Mouse (Mus musculus) gastrocnemius, postnatal 25 days (tissue): ENCODE measurements around the gene Atxn7l2. TPM values are rescaled to one million over a fixed set of nuclear protein-coding genes. Genes with fewer than 3 reads are reported as not detected.
"Not testable (repeated sequence)": the region's sequence is repeated elsewhere in the genome, so short reads cannot be mapped to it uniquely, and the experiment has no call there.

Experiments used
- DNase-seq: peaks from one replicate; pipeline ENCODE4 v3.0.0; 2022
- long read RNA-seq, 2 experiments: library from polyadenylated mRNA; stranded (forward); transcript quantifications; one replicate each; pipeline ENCODE4 v2.0.0; 2021
- total RNA-seq, 2 experiments: library from RNA; stranded (reverse); gene quantifications; 1 replicate in 1 of 2; 2 replicates in 1 of 2; pipeline ENCODE4 v1.2.3; 2021

Atxn7l2 gene
- 1 to 10 TPM; 6.1 to 6.5 TPM for total RNA-seq
- long read RNA-seq, experiment 1, partial matches to known transcripts = 6 of 7 reads
- long read RNA-seq, experiment 1, other reads (novel, unspliced or antisense) = 0 of 7 reads
- long read RNA-seq, experiment 2, partial matches to known transcripts = 2 of 6 reads
- long read RNA-seq, experiment 2, other reads (novel, unspliced or antisense) = 2 of 6 reads

GRCm38 (mm10) chr3:108210771-108211139 lies at the start of gene Atxn7l2:
Atxn7l2 (minus strand) TSS chr3:108210934.
- DNase-seq = no peak

GRCm38 (mm10) chr3:108259319-108259718 lies 48.6 kb upstream of the Atxn7l2 start:
- DNase-seq = no peak

- DNase-seq = no peak
These were observed 47.2 kb upstream of the Atxn7l2 start for GRCm38 (mm10) chr3:108257831-108258500.

GRCm38 (mm10) chr3:108256719-108257637 lies 46.2 kb upstream of the Atxn7l2 start, which contains the start of gene Psma5:
Psma5 (plus strand) TSS chr3:108256926.
- peak; percentile 95 for DNase-seq

GRCm38 (mm10) chr3:108246857-108247256 lies 36.1 kb upstream of the Atxn7l2 start:
- DNase-seq = no peak

GRCm38 (mm10) chr3:108241243-108241839 lies 30.6 kb upstream of the Atxn7l2 start:
- DNase-seq = no peak

GRCm38 (mm10) chr3:108237474-108238102 lies 26.9 kb upstream of the Atxn7l2 start:
- not testable (repeated sequence) for DNase-seq

GRCm38 (mm10) chr3:108231646-108232045 lies 20.9 kb upstream of the Atxn7l2 start:
- no peak for DNase-seq

- DNase-seq = no peak
These were observed 16.8 kb upstream of the Atxn7l2 start for GRCm38 (mm10) chr3:108227521-108227920.

- peak; percentile 85 for DNase-seq
These were observed 16.0 kb upstream of the Atxn7l2 start, which contains the start of gene Sypl2 for GRCm38 (mm10) chr3:108226558-108227350. Sypl2 (minus strand) TSS chr3:108226648.

- DNase-seq = peak; percentile 89
These were observed 15.2 kb upstream of the Atxn7l2 start for GRCm38 (mm10) chr3:108225711-108226557.

GRCm38 (mm10) chr3:108220661-108221060 lies 9.9 kb upstream of the Atxn7l2 start:
- DNase-seq = peak; percentile 73

- no peak for DNase-seq
These were observed 4.0 kb upstream of the Atxn7l2 start for GRCm38 (mm10) chr3:108214734-108215133.

GRCm38 (mm10) chr3:108212406-108212805 lies 1.7 kb upstream of the Atxn7l2 start:
- peak; percentile 86 for DNase-seq

- DNase-seq = no peak
These were observed 1.1 kb upstream of the Atxn7l2 start for GRCm38 (mm10) chr3:108211845-108212244.

GRCm38 (mm10) chr3:108209946-108210770 lies 576 bp downstream of the Atxn7l2 start:
- DNase-seq = peak; percentile 94

GRCm38 (mm10) chr3:108209536-108209935 lies 1.2 kb downstream of the Atxn7l2 start:
- no peak for DNase-seq

GRCm38 (mm10) chr3:108209001-108209400 lies 1.7 kb downstream of the Atxn7l2 start:
- DNase-seq = no peak
